Mouse (Mus musculus): Measurements from ENCODE around the gene Ltn1.
A peak's percentile ranks its signal among the peaks of the same experiment; 100 is the strongest.

Ltn1 gene

DNA sequence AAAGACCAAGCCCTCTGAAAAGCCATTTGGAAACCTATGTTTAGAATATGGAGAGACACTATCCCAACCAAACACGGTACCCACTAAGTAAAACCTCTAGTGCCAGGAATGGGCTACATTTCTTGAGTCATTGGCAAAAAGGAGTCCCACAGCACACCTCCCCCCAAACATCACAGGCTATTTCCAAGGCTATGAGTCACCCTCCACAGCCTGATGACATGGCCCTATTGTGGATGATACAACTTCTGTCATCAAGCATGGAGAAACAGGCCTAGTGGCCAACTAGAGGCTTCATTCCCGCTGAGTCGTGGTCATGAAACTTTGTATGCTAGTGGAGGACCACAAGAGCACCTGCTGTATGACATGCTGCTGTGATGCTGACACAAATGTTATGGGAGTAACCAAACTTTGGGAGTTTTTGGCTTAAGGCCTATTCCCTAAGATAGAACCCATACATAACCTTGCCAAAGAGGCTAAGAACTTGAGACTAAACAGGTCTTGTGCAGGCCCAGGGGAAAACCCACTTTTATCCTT is 44.9 kb downstream of the Ltn1 start:
- DNase-seq: no peak

DNA sequence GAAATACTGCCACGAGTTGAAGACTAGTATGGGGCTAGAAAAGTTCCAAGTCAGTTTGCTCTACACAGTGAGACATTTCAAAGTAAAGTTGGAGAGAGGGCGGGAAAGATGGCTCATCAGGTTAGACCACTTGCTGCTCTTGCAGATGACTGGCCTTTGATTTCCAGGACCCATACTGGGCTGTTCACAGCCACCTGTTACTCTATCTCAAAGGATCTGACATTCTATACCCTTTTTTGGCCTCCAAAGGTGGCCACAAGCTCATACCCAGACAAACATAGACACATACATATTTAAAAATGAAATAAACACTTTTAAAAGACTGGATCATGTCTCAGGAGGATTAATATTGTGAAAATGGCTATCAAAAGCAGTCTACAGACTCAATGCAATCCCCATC is 48.0 kb downstream of the Ltn1 start:
- DNase-seq: no peak

- DNase-seq: no peak
Observed at GRCm38 (mm10) chr16:87382996-87383395, 49.4 kb downstream of the Ltn1 start.

DNA sequence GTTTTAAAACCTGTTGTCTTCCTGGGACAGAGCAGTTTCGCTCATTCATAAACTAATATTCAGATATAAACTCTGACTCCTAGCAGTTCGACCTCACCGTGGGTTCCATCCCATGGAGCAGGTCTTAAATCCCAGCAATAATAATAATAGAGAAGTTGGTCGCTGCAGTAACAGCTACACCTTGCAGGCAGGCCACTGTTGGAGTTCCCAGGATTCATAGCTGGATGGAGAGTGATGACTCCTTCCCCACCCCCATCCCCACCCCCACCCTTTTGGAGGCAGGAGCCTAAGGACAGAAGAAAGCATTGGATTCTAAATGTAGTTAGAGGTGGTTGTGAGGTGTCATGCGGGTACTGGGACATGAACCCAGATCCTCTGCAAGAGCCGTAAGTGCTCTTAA is 66.0 kb downstream of the Ltn1 start:
- DNase-seq: no peak

GRCm38 (mm10) chr16:87366035-87366434 is 66.4 kb downstream of the Ltn1 start:
- DNase-seq: no peak

GRCm38 (mm10) chr16:87364231-87364630 is 68.2 kb downstream of the Ltn1 start:
- DNase-seq: no peak

DNA sequence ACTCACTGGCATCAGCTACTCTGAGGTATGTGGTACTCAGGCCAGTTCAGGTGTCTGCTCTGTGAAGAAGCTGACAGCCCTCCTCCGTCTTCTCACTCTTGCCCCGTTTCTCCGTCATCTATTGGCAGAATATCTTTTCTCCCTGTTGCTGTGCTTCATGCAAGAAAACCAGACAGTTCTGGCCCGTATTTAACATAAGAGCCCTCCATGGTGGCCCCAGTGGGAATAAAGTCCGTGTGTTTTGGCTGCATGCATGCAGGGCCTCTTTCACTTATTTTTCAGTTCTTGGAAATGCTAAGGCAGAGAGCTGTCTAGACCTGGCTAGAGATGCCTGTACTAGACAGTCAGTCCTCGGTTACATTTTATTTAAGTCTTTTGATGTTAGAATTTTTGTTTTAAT is 72.3 kb downstream of the Ltn1 start:
- no peak for DNase-seq

DNA sequence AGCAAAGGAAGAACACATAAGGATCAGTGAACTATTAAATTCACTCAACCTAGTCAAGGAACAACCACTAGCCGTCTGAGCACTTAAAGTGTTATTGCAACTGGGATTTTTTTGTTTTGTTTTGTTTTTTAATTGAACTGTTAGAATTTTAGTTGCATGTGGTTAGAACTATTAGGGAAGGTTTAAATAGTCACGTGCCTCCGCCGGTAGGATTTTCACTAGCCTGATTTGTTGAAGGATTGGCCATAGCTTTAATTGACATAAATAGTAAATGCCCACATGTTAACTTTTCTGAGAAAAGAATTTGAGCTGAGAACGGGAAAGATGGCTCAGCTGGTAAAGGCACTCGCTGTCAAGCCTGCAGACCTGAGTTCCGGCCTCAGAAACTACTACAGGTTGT is 77.7 kb downstream of the Ltn1 start:
- no peak for DNase-seq

GRCm38 (mm10) chr16:87354075-87354583 is 78.3 kb downstream of the Ltn1 start, which contains the start of gene N6amt1:
Gene N6amt1, plus strand, starts transcription at chr16:87354185.
- peak; percentile 86 to 92 for DNase-seq

- no peak for DNase-seq
Observed at GRCm38 (mm10) chr16:87353605-87354004, 78.8 kb downstream of the Ltn1 start.

- no peak for DNase-seq
Observed at GRCm38 (mm10) chr16:87351386-87352105, 80.9 kb downstream of the Ltn1 start.

GRCm38 (mm10) chr16:87348133-87348532 is 84.3 kb downstream of the Ltn1 start:
- no peak for DNase-seq

- no peak for DNase-seq
Observed at GRCm38 (mm10) chr16:87341043-87341572, 91.3 kb downstream of the Ltn1 start.

GRCm38 (mm10) chr16:87334756-87335155 is 97.7 kb downstream of the Ltn1 start:
- no peak for DNase-seq

- no peak for DNase-seq
Observed at GRCm38 (mm10) chr16:87329986-87330385, 102.4 kb downstream of the Ltn1 start.
